Mouse (Mus musculus): ENCODE measurements around the gene Gpr152. TPM values are rescaled to one million over a fixed set of nuclear protein-coding genes. Genes with fewer than 3 reads are reported as not detected.

Gene Gpr152
- polyA plus RNA-seq (2015; fragmentation: Illumina TruSeq; extraction: RNeasy Lipid Tissue Mini Kit (QIAGEN cat#74804); ENCODE audit: insufficient read depth, low replicate concordance): 0.10 TPM

GRCm38 (mm10) chr19:4139446-4139845 lies at the start of gene Gpr152:
Gene Gpr152, plus strand, starts transcription at chr19:4139787.

GRCm38 (mm10) chr19:4096642-4097440 lies 42.7 kb upstream of the Gpr152 start, which contains the start of gene Cdk2ap2:
Gene Cdk2ap2, plus strand, starts transcription at chr19:4097182.

GRCm38 (mm10) chr19:4099837-4100717 lies 39.5 kb upstream of the Gpr152 start, which contains the start of gene Pitpnm1:
Gene Pitpnm1, plus strand, starts transcription at chr19:4099998.

DNA sequence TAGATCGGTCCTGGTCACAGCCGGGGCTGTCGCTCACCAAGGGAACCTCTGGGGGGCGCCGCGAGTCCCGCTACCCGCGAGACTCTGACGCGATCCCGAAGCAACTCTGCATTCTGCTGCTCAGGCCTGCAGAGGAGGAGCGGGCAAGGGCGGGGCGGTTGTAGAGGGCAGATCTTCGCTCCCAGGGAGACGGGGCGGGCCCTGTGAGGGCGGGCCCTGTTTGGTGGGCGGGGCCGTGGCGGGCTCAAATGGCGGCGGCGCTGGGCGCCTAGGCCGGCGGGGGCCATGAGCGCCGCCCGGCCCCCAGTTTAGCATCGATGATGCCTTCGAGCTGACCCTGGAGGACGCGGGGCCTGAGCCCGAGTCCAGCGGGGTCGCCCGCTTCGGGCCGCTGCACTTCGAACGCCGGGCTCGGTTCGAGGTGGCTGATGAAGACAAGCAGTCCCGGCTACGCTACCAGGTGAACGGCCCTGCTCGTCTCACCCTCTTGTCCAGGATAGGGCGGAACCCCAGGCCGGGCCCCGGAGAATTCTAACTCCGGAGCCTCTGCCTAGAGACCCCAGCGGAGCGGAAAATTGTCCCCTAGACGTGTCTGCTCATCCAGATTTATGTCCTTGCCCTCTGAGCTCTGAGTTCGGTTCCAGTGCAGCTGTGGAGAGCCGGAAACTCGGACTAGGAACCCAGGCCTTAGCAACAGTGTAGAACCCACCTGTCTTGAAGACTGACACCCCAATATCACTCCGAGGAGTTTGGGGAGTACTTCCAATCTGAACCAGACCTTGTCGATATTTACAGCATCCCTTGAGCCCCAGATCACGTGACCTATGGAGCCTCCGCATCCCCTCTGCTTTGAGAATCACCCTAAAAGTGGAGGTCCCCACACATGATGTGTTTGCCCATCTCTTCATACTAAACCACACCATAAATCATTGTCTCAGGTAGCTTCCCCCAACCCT lies 13.6 kb upstream of the Gpr152 start, which contains the start of gene Aip:
Gene Aip (minus strand): TSS at position 118 of the 956 bp plus-strand sequence.

GRCm38 (mm10) chr19:4143759-4144268 lies 4.2 kb downstream of the Gpr152 start, which contains the start of gene Cabp4:
Gene Cabp4, minus strand, starts transcription at chr19:4144033.

DNA sequence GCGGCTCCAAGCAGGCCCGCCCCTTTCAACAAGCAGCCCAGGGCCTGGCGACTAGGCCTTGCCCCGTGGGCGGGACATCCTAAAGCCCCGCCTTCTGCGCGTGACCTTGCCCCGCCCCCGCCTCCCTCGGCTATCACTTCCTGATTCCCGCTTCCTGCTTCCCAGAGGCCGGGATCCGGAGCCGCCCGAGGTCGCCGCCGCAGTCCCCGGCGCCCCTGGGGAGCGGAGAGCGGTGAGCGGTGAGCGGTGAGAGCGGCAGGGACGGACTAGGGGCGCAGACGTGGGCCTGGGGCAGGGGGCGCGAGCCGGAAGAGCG lies 8.9 kb downstream of the Gpr152 start, which contains the start of gene Coro1b:
Gene Coro1b (plus strand): TSS at position 129 of the 316 bp plus-strand sequence.

DNA sequence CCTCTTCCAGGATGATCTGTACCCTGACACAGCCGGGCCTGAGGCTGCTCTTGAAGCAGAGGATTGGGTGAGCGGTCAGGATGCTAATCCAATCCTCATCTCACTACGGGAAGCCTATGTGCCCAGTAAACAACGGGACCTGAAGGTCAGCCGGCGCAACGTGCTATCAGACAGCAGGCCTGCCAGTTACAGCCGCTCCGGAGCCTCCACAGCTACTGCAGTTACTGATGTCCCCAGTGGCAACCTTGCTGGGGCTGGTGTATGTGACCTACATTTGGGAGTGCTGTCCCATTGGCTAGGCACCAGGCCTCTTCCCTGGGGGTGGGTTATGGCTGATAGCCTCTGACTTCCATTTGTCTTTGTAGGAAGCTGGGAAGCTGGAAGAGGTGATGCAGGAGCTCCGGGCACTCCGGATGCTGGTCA lies 13.7 kb downstream of the Gpr152 start, which contains the start of gene Ptprcap:
Gene Ptprcap (plus strand): TSS at position 373 of the 423 bp plus-strand sequence.

DNA sequence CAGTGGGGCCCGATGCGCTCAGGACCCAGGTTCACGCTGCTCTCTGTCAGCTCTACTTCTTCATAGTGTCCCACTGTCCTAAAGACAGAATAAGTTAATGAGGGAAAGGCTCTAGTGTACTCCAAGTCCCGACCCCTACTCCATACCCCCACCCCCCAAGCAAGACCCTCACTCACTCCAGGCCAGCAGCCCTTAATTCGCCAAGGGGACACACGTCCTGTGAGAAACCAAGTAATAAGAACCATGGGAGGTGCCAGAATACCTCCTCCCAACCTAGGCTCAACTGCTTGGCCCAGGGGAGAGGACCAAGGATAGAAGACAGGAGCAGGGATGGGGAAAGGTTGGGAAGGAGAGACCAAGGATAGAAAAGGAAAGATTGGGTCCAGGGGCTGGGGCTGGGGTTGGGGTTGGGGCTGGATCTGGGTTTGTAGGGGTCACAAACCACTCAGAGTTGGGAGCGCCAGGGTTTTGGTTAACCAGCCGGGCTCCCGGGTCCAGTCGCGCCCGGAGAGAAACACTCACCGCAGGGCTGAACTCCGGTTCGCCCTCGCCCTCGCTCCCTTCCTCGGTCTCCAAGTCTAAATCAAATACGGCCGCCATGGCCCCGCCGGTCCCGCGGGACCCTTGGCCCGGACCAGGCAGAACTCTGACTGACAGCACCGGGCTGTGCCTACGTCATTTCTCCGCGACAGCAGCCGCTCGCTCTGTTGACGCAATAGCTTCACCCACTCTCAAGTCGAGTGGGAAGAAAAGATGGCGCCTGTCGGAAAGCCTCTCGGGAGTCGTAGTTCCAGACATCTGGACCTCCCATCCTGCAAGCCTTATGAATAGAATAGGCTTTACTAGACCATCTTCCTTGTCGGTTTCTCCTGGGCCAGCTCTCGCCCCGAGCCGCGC lies 23.3 kb downstream of the Gpr152 start, which contains the start of gene Rps6kb2:
Gene Rps6kb2 (minus strand): TSS at position 709 of the 897 bp plus-strand sequence.

GRCm38 (mm10) chr19:4175368-4175947 lies 35.9 kb downstream of the Gpr152 start, which contains the start of gene Carns1:
Gene Carns1, minus strand, starts transcription at chr19:4175479.

GRCm38 (mm10) chr19:4190831-4191334 lies 51.3 kb downstream of the Gpr152 start, which contains the start of gene Tbc1d10c:
Gene Tbc1d10c, minus strand, starts transcription at chr19:4191284.

GRCm38 (mm10) chr19:4191528-4192250 lies 52.1 kb downstream of the Gpr152 start, which contains the start of gene Ppp1ca:
Gene Ppp1ca, plus strand, starts transcription at chr19:4192065.

Other genes starting within 250 kb of the Gpr152 start
- 55.5 TPM for gene Tcirg1, start 232.7 kb upstream of the Gpr152 start, polyA plus RNA-seq (2015; fragmentation: Illumina TruSeq; extraction: RNeasy Lipid Tissue Mini Kit (QIAGEN cat#74804); ENCODE audit: insufficient read depth, low replicate concordance)
- 42.9 TPM for gene Ndufs8, start 227.0 kb upstream of the Gpr152 start, polyA plus RNA-seq (2015; fragmentation: Illumina TruSeq; extraction: RNeasy Lipid Tissue Mini Kit (QIAGEN cat#74804); ENCODE audit: insufficient read depth, low replicate concordance)
- 10.8 TPM for gene Aldh3b1, start 210.0 kb upstream of the Gpr152 start, polyA plus RNA-seq (2015; fragmentation: Illumina TruSeq; extraction: RNeasy Lipid Tissue Mini Kit (QIAGEN cat#74804); ENCODE audit: insufficient read depth, low replicate concordance)
- gene Unc93b1, start 204.6 kb upstream of the Gpr152 start, polyA plus RNA-seq (2015; fragmentation: Illumina TruSeq; extraction: RNeasy Lipid Tissue Mini Kit (QIAGEN cat#74804); ENCODE audit: insufficient read depth, low replicate concordance): 210 TPM
- not detected for gene Aldh3b3, start 181.1 kb upstream of the Gpr152 start, polyA plus RNA-seq (2015; fragmentation: Illumina TruSeq; extraction: RNeasy Lipid Tissue Mini Kit (QIAGEN cat#74804); ENCODE audit: insufficient read depth, low replicate concordance)
- gene Aldh3b2, start 167.5 kb upstream of the Gpr152 start, polyA plus RNA-seq (2015; fragmentation: Illumina TruSeq; extraction: RNeasy Lipid Tissue Mini Kit (QIAGEN cat#74804); ENCODE audit: insufficient read depth, low replicate concordance): not detected
- gene Acy3, start 153.2 kb upstream of the Gpr152 start, polyA plus RNA-seq (2015; fragmentation: Illumina TruSeq; extraction: RNeasy Lipid Tissue Mini Kit (QIAGEN cat#74804); ENCODE audit: insufficient read depth, low replicate concordance): 2.4 TPM
- gene Tbx10, start 147.0 kb upstream of the Gpr152 start, polyA plus RNA-seq (2015; fragmentation: Illumina TruSeq; extraction: RNeasy Lipid Tissue Mini Kit (QIAGEN cat#74804); ENCODE audit: insufficient read depth, low replicate concordance): not detected
- 4.0 TPM for gene Nudt8, start 139.2 kb upstream of the Gpr152 start, polyA plus RNA-seq (2015; fragmentation: Illumina TruSeq; extraction: RNeasy Lipid Tissue Mini Kit (QIAGEN cat#74804); ENCODE audit: insufficient read depth, low replicate concordance)
- 3.0 TPM for gene Gm49405, start 139.2 kb upstream of the Gpr152 start, polyA plus RNA-seq (2015; fragmentation: Illumina TruSeq; extraction: RNeasy Lipid Tissue Mini Kit (QIAGEN cat#74804); ENCODE audit: insufficient read depth, low replicate concordance)
- gene Doc2g, start 136.5 kb upstream of the Gpr152 start, polyA plus RNA-seq (2015; fragmentation: Illumina TruSeq; extraction: RNeasy Lipid Tissue Mini Kit (QIAGEN cat#74804); ENCODE audit: insufficient read depth, low replicate concordance): 3.4 TPM
- gene Ndufv1, start 127.0 kb upstream of the Gpr152 start, polyA plus RNA-seq (2015; fragmentation: Illumina TruSeq; extraction: RNeasy Lipid Tissue Mini Kit (QIAGEN cat#74804); ENCODE audit: insufficient read depth, low replicate concordance): 41.0 TPM
- gene Gstp1, start 101.8 kb upstream of the Gpr152 start, polyA plus RNA-seq (2015; fragmentation: Illumina TruSeq; extraction: RNeasy Lipid Tissue Mini Kit (QIAGEN cat#74804); ENCODE audit: insufficient read depth, low replicate concordance): 108 TPM
- gene Gstp2, start 93.8 kb upstream of the Gpr152 start, polyA plus RNA-seq (2015; fragmentation: Illumina TruSeq; extraction: RNeasy Lipid Tissue Mini Kit (QIAGEN cat#74804); ENCODE audit: insufficient read depth, low replicate concordance): 5.3 TPM
- gene Gstp3, start 80.2 kb upstream of the Gpr152 start, polyA plus RNA-seq (2015; fragmentation: Illumina TruSeq; extraction: RNeasy Lipid Tissue Mini Kit (QIAGEN cat#74804); ENCODE audit: insufficient read depth, low replicate concordance): 9.2 TPM
- not detected for gene Cabp2, start 58.2 kb upstream of the Gpr152 start, polyA plus RNA-seq (2015; fragmentation: Illumina TruSeq; extraction: RNeasy Lipid Tissue Mini Kit (QIAGEN cat#74804); ENCODE audit: insufficient read depth, low replicate concordance)
- gene Cdk2ap2, start 42.6 kb upstream of the Gpr152 start, polyA plus RNA-seq (2015; fragmentation: Illumina TruSeq; extraction: RNeasy Lipid Tissue Mini Kit (QIAGEN cat#74804); ENCODE audit: insufficient read depth, low replicate concordance): 46.1 TPM
- gene Pitpnm1, start 39.8 kb upstream of the Gpr152 start, polyA plus RNA-seq (2015; fragmentation: Illumina TruSeq; extraction: RNeasy Lipid Tissue Mini Kit (QIAGEN cat#74804); ENCODE audit: insufficient read depth, low replicate concordance): 39.9 TPM
- 28.1 TPM for gene Aip, start 13.9 kb upstream of the Gpr152 start, polyA plus RNA-seq (2015; fragmentation: Illumina TruSeq; extraction: RNeasy Lipid Tissue Mini Kit (QIAGEN cat#74804); ENCODE audit: insufficient read depth, low replicate concordance)
- 6.4 TPM for gene Cabp4, start 4.2 kb downstream of the Gpr152 start, polyA plus RNA-seq (2015; fragmentation: Illumina TruSeq; extraction: RNeasy Lipid Tissue Mini Kit (QIAGEN cat#74804); ENCODE audit: insufficient read depth, low replicate concordance)
- 285 TPM for gene Coro1b, start 8.8 kb downstream of the Gpr152 start, polyA plus RNA-seq (2015; fragmentation: Illumina TruSeq; extraction: RNeasy Lipid Tissue Mini Kit (QIAGEN cat#74804); ENCODE audit: insufficient read depth, low replicate concordance)
- gene Ptprcap, start 13.8 kb downstream of the Gpr152 start, polyA plus RNA-seq (2015; fragmentation: Illumina TruSeq; extraction: RNeasy Lipid Tissue Mini Kit (QIAGEN cat#74804); ENCODE audit: insufficient read depth, low replicate concordance): 73.4 TPM
- gene Rps6kb2, start 23.6 kb downstream of the Gpr152 start, polyA plus RNA-seq (2015; fragmentation: Illumina TruSeq; extraction: RNeasy Lipid Tissue Mini Kit (QIAGEN cat#74804); ENCODE audit: insufficient read depth, low replicate concordance): 27.8 TPM
- 35.2 TPM for gene Carns1, start 35.7 kb downstream of the Gpr152 start, polyA plus RNA-seq (2015; fragmentation: Illumina TruSeq; extraction: RNeasy Lipid Tissue Mini Kit (QIAGEN cat#74804); ENCODE audit: insufficient read depth, low replicate concordance)
- 187 TPM for gene Tbc1d10c, start 51.5 kb downstream of the Gpr152 start, polyA plus RNA-seq (2015; fragmentation: Illumina TruSeq; extraction: RNeasy Lipid Tissue Mini Kit (QIAGEN cat#74804); ENCODE audit: insufficient read depth, low replicate concordance)
- gene Ppp1ca, start 52.3 kb downstream of the Gpr152 start, polyA plus RNA-seq (2015; fragmentation: Illumina TruSeq; extraction: RNeasy Lipid Tissue Mini Kit (QIAGEN cat#74804); ENCODE audit: insufficient read depth, low replicate concordance): 364 TPM
- 41.7 TPM for gene Rad9a, start 61.9 kb downstream of the Gpr152 start, polyA plus RNA-seq (2015; fragmentation: Illumina TruSeq; extraction: RNeasy Lipid Tissue Mini Kit (QIAGEN cat#74804); ENCODE audit: insufficient read depth, low replicate concordance)
- 57.2 TPM for gene Clcf1, start 74.5 kb downstream of the Gpr152 start, polyA plus RNA-seq (2015; fragmentation: Illumina TruSeq; extraction: RNeasy Lipid Tissue Mini Kit (QIAGEN cat#74804); ENCODE audit: insufficient read depth, low replicate concordance)
- gene AC109138.7, start 74.6 kb downstream of the Gpr152 start, polyA plus RNA-seq (2015; fragmentation: Illumina TruSeq; extraction: RNeasy Lipid Tissue Mini Kit (QIAGEN cat#74804); ENCODE audit: insufficient read depth, low replicate concordance): not detected
- 91.3 TPM for gene Pold4, start 92.1 kb downstream of the Gpr152 start, polyA plus RNA-seq (2015; fragmentation: Illumina TruSeq; extraction: RNeasy Lipid Tissue Mini Kit (QIAGEN cat#74804); ENCODE audit: insufficient read depth, low replicate concordance)
- 18.0 TPM for gene Ssh3, start 129.4 kb downstream of the Gpr152 start, polyA plus RNA-seq (2015; fragmentation: Illumina TruSeq; extraction: RNeasy Lipid Tissue Mini Kit (QIAGEN cat#74804); ENCODE audit: insufficient read depth, low replicate concordance)
- gene Ankrd13d, start 143.3 kb downstream of the Gpr152 start, polyA plus RNA-seq (2015; fragmentation: Illumina TruSeq; extraction: RNeasy Lipid Tissue Mini Kit (QIAGEN cat#74804); ENCODE audit: insufficient read depth, low replicate concordance): 3.6 TPM
- 285 TPM for gene Grk2, start 166.4 kb downstream of the Gpr152 start, polyA plus RNA-seq (2015; fragmentation: Illumina TruSeq; extraction: RNeasy Lipid Tissue Mini Kit (QIAGEN cat#74804); ENCODE audit: insufficient read depth, low replicate concordance)